Comparison of ENCODE assay signal across 19 mouse cellular contexts in the genomic region with DNA sequence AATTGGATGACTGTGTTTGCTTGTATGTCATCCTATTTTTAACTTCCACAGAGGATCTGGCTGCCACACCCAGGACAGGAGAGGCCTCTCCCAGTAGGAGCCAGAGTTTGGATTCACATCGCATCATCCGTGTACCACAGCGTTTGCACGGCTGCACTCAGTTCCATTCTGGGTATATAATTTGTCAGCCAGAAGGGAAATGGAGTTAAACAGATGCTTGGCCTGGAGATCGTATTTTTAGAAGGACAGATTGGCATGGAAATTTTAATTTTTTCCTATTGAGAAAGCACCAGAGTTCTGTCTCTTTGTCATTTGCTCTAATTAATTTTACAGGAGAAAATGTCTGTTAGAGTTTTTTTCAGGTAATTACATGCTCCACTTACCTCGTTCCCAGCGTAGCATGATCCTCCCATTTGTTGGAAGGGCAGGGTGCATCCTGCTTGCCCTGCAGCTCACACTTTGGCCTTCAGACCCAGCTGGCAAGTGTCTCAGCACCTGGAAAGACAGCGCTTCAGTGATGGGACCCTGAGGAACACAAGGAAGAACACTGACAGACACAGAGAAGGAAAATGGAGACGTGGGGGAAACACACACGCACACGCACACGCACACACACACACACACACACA. TPM values are rescaled to one million over a fixed set of nuclear protein-coding genes. Genes with fewer than 3 reads are reported as not detected.
DNase-seq lines count a peak whose midpoint lies in the region; ATAC-seq and TF ChIP-seq lines count a peak whose summit lies in the region.
"Had no signal": no experiment of that assay in that cellular context is flagged by ENCODE, and none has a peak within 500 bp of the region (broad histone marks: within the 10 kb centered on the region; RNA-seq: fewer than 3 reads in every experiment).

No protein-coding gene starts in this region.

- no peak overlapping the region for H3K9ac ChIP-seq in forebrain, embryonic 13.5 days
- H3K9ac ChIP-seq in forebrain, embryonic 11.5 days (ENCODE audit: low read length) = no peak overlapping the region
- no peak overlapping the region for H3K9ac ChIP-seq in heart, embryonic 16.5 days (ENCODE audit: low read length)
- H3K9ac ChIP-seq in kidney, embryonic 16.5 days (replicated peaks; ENCODE audit: low read length) = no peak overlapping the region
- H3K9ac ChIP-seq in forebrain, embryonic 16.5 days (replicated peaks; ENCODE audit: low read depth, low read length) = no peak overlapping the region
- no peak overlapping the region for H3K9ac ChIP-seq in stomach, postnatal 0 days (ENCODE audit: low read length)
- H3K9ac ChIP-seq: liver, embryonic 14.5 days; midbrain, embryonic 13.5 days had no signal

- DNase-seq in forebrain, embryonic 11.5 days (ENCODE audit: low spot score) = no peak
- no peak for DNase-seq in heart, postnatal 36 days
- peak; percentile 44 to 62 for DNase-seq in kidney, postnatal 36 days
- no peak for DNase-seq in stomach, postnatal 0 days (ENCODE audit: low spot score)
- DNase-seq: adrenal gland, adult 8-10 months; gastrocnemius, adult 2 months; kidney, postnatal 10 days; layer of hippocampus, postnatal 36 days; thymus, postnatal 4 days had no signal

- no peak overlapping the region for H3K4me2 ChIP-seq in forebrain, embryonic 13.5 days
- H3K4me2 ChIP-seq in forebrain, embryonic 11.5 days (ENCODE audit: low read depth, low read length, severe bottlenecking) = no peak overlapping the region
- no peak overlapping the region for H3K4me2 ChIP-seq in heart, embryonic 16.5 days (ENCODE audit: low read depth, low read length)
- H3K4me2 ChIP-seq in kidney, embryonic 16.5 days (replicated peaks; ENCODE audit: low read depth, low read length) = no peak overlapping the region
- no peak overlapping the region for H3K4me2 ChIP-seq in forebrain, embryonic 16.5 days (ENCODE audit: low read length)
- no peak overlapping the region for H3K4me2 ChIP-seq in stomach, postnatal 0 days (replicated peaks; ENCODE audit: low read depth)
- H3K4me2 ChIP-seq: midbrain, embryonic 13.5 days had no signal

- TF ChIP-seq EP300 in stomach, postnatal 0 days (optimal IDR thresholded peaks at IDR 0.05) = no peak

- H3K27me3 ChIP-seq in forebrain, embryonic 13.5 days = no peaks in the 10 kb centered on the region
- no peaks in the 10 kb centered on the region for H3K27me3 ChIP-seq in forebrain, embryonic 11.5 days (ENCODE audit: control insufficient read depth, insufficient read depth, low read length)
- H3K27me3 ChIP-seq in heart, embryonic 16.5 days (ENCODE audit: control insufficient read depth, insufficient read depth, low read length) = no peaks in the 10 kb centered on the region
- H3K27me3 ChIP-seq in kidney, embryonic 16.5 days (ENCODE audit: insufficient read depth, low read length) = no peaks in the 10 kb centered on the region
- H3K27me3 ChIP-seq in forebrain, embryonic 16.5 days (replicated peaks; ENCODE audit: control insufficient read depth, insufficient read depth, low read length) = no peaks in the 10 kb centered on the region
- H3K27me3 ChIP-seq in stomach, postnatal 0 days (ENCODE audit: control insufficient read depth, insufficient read depth, low read length) = no peaks in the 10 kb centered on the region
- H3K27me3 ChIP-seq: midbrain, embryonic 13.5 days had no signal

- no peak for TF ChIP-seq CTCF in stomach, postnatal 0 days (IDR thresholded peaks at IDR 0.05; ENCODE audit: low read depth)

- intact Hi-C loops in heart, postnatal 36 days (cut with DNase I) = no loop called here

- H3K4me1 ChIP-seq in forebrain, embryonic 13.5 days = peaks cover 17% of the 10 kb centered on the region
- H3K4me1 ChIP-seq in forebrain, embryonic 11.5 days (replicated peaks; ENCODE audit: control insufficient read depth, insufficient read depth, low read length) = no peaks in the 10 kb centered on the region
- H3K4me1 ChIP-seq in heart, embryonic 16.5 days (ENCODE audit: control insufficient read depth, insufficient read depth, low read length) = peaks cover 45% of the 10 kb centered on the region
- peaks cover 22% of the 10 kb centered on the region; the same call in 1 of the 2 replicates for H3K4me1 ChIP-seq in kidney, embryonic 16.5 days (ENCODE audit: insufficient read depth, low read length)
- H3K4me1 ChIP-seq in forebrain, embryonic 16.5 days (replicated peaks; ENCODE audit: control insufficient read depth, insufficient read depth, low read length) = peaks cover 17% of the 10 kb centered on the region
- H3K4me1 ChIP-seq in stomach, postnatal 0 days (replicated peaks; ENCODE audit: control insufficient read depth, insufficient read depth) = peaks cover 5% of the 10 kb centered on the region; the same call in 1 of the 2 replicates
- H3K4me1 ChIP-seq: midbrain, embryonic 13.5 days had no signal

- H3K36me3 ChIP-seq in forebrain, embryonic 13.5 days (ENCODE audit: poor library complexity, severe bottlenecking) = peaks cover 38% of the 10 kb centered on the region
- H3K36me3 ChIP-seq in forebrain, embryonic 11.5 days (ENCODE audit: control insufficient read depth, insufficient read depth, low read length) = no peaks in the 10 kb centered on the region; the same call in 1 of the 2 replicates
- peaks cover 3% of the 10 kb centered on the region; the same call in 1 of the 2 replicates for H3K36me3 ChIP-seq in heart, embryonic 16.5 days (ENCODE audit: control insufficient read depth, insufficient read depth)
- H3K36me3 ChIP-seq in kidney, embryonic 16.5 days (ENCODE audit: insufficient read depth, low read length) = 0 out of 2 replicates have a peak, but pooled peaks cover 11% of the 10 kb centered on the region
- H3K36me3 ChIP-seq in forebrain, embryonic 16.5 days (ENCODE audit: control insufficient read depth, insufficient read depth) = no peaks in the 10 kb centered on the region
- no peaks in the 10 kb centered on the region for H3K36me3 ChIP-seq in stomach, postnatal 0 days (ENCODE audit: control insufficient read depth, insufficient read depth, low read length)

- peak overlapping the region; percentile 72 for H3K27ac ChIP-seq in forebrain, embryonic 13.5 days
- H3K27ac ChIP-seq in forebrain, embryonic 11.5 days (ENCODE audit: low read depth, low read length) = no peak overlapping the region
- H3K27ac ChIP-seq in heart, embryonic 16.5 days (ENCODE audit: low read length) = peak overlapping the region; percentile 38
- H3K27ac ChIP-seq in kidney, embryonic 16.5 days (ENCODE audit: low read length) = no peak overlapping the region
- peak overlapping the region; percentile 86 for H3K27ac ChIP-seq in forebrain, embryonic 16.5 days (ENCODE audit: low read length)
- H3K27ac ChIP-seq in stomach, postnatal 0 days (replicated peaks) = no peak overlapping the region
- H3K27ac ChIP-seq: liver, embryonic 14.5 days; midbrain, embryonic 13.5 days had no signal

- H3K9me3 ChIP-seq in forebrain, embryonic 13.5 days (replicated peaks) = no peaks in the 10 kb centered on the region
- no peaks in the 10 kb centered on the region for H3K9me3 ChIP-seq in forebrain, embryonic 11.5 days (ENCODE audit: control insufficient read depth, low read length)
- no peaks in the 10 kb centered on the region for H3K9me3 ChIP-seq in heart, embryonic 16.5 days (replicated peaks; ENCODE audit: control insufficient read depth, low read length)
- no peaks in the 10 kb centered on the region for H3K9me3 ChIP-seq in kidney, embryonic 16.5 days (ENCODE audit: low read length)
- no peaks in the 10 kb centered on the region for H3K9me3 ChIP-seq in forebrain, embryonic 16.5 days (ENCODE audit: control insufficient read depth, low read length)
- H3K9me3 ChIP-seq in stomach, postnatal 0 days (ENCODE audit: control insufficient read depth, low read length) = no peaks in the 10 kb centered on the region
- H3K9me3 ChIP-seq: midbrain, embryonic 13.5 days had no signal

- 75% methylated on average over 10 of the region's 12 CpGs for WGBS in forebrain, embryonic 13.5 days
- 85% methylated on average over 12 of the region's 12 CpGs for WGBS in forebrain, embryonic 11.5 days
- 71% methylated on average over 12 of the region's 12 CpGs for WGBS in heart, embryonic 16.5 days
- 57% methylated on average over 12 of the region's 12 CpGs for WGBS in kidney, embryonic 16.5 days
- 54% methylated on average over 12 of the region's 12 CpGs for WGBS in forebrain, embryonic 16.5 days
- WGBS in stomach, postnatal 0 days = 80% methylated on average over 12 of the region's 12 CpGs

- peak; percentile 44; the same call in 1 of the 2 replicates for ATAC-seq in forebrain, embryonic 13.5 days
- no peak for ATAC-seq in forebrain, embryonic 11.5 days (replicated peaks; ENCODE audit: low FRiP score)
- ATAC-seq in heart, embryonic 16.5 days (replicated peaks; ENCODE audit: extremely low read depth, insufficient read depth, low FRiP score) = no peak
- no peak for ATAC-seq in kidney, embryonic 16.5 days (ENCODE audit: low FRiP score, low TSS enrichment)
- ATAC-seq in forebrain, embryonic 16.5 days = peak; percentile 62; the same call in 1 of the 2 replicates
- ATAC-seq in stomach, postnatal 0 days (ENCODE audit: low FRiP score, low TSS enrichment) = no peak
- ATAC-seq: midbrain, embryonic 13.5 days had no signal

- no peak overlapping the region for H3K4me3 ChIP-seq in forebrain, embryonic 13.5 days
- H3K4me3 ChIP-seq in forebrain, embryonic 11.5 days (ENCODE audit: low read depth, low read length) = no peak overlapping the region
- H3K4me3 ChIP-seq in heart, embryonic 16.5 days (ENCODE audit: low read length) = no peak overlapping the region
- no peak overlapping the region for H3K4me3 ChIP-seq in kidney, embryonic 16.5 days (ENCODE audit: low read length)
- no peak overlapping the region for H3K4me3 ChIP-seq in forebrain, embryonic 16.5 days (replicated peaks; ENCODE audit: low read length)
- H3K4me3 ChIP-seq in stomach, postnatal 0 days (ENCODE audit: low read depth, low read length) = no peak overlapping the region
- H3K4me3 ChIP-seq: erythroblast, embryonic 14.5 days; gastrocnemius, adult 2 months; midbrain, embryonic 13.5 days had no signal

RNA-seq across cellular contexts. Expression of gene Tcp10a, which starts 37.9 kb away (rescaled TPM):
- not detected in 2 replicates for polyA plus RNA-seq in forebrain, embryonic 13.5 days (2015; fragmentation: Nextera tagmentation; extraction: Ambion mirVana)
- polyA plus RNA-seq in forebrain, embryonic 11.5 days (2014; fragmentation: Nextera tagmentation; extraction: Ambion mirVana) = 0.17 TPM in 1 of 2 replicates, not detected in the other
- not detected in 2 replicates for polyA plus RNA-seq in heart, embryonic 16.5 days (2015; fragmentation: Nextera tagmentation; extraction: Ambion mirVana)
- not detected for total RNA-seq in heart, postnatal 36 days (2021)
- polyA plus RNA-seq in kidney, embryonic 16.5 days (2015; fragmentation: Nextera tagmentation; extraction: Ambion mirVana) = not detected in 2 replicates
- polyA plus RNA-seq in forebrain, embryonic 16.5 days (2015; fragmentation: Nextera tagmentation; extraction: Ambion mirVana) = not detected in 2 replicates
- polyA plus RNA-seq in stomach, postnatal 0 days (2015; fragmentation: Nextera tagmentation; extraction: Ambion mirVana) = 0.06 TPM in 1 of 2 replicates, not detected in the other
- total RNA-seq: gastrocnemius, adult 2 months; hematopoietic stem cell, adult 5-6 weeks; neutrophil, adult 5-6 weeks had no signal
- polyA plus RNA-seq: erythroblast, embryonic 14.5 days; limb, embryonic 11.5 days; liver, embryonic 14.5 days; midbrain, embryonic 13.5 days had no signal

Comparison
In these comparisons a context has a peak if more than half of its experiments do, and no peak if none do; other contexts are left out.
1. ATAC-seq: peak in forebrain, embryonic 13.5 days (single experiment) and forebrain, embryonic 16.5 days (single experiment); none in forebrain, embryonic 11.5 days (single experiment), heart, embryonic 16.5 days (single experiment), kidney, embryonic 16.5 days (single experiment) and stomach, postnatal 0 days (single experiment).
2. H3K27ac ChIP-seq: peak in forebrain, embryonic 13.5 days (single experiment), heart, embryonic 16.5 days (single experiment) and forebrain, embryonic 16.5 days (single experiment); none in forebrain, embryonic 11.5 days (single experiment), kidney, embryonic 16.5 days (single experiment) and stomach, postnatal 0 days (single experiment).
3. DNase-seq: peak in kidney, postnatal 36 days (2 of 2); none in forebrain, embryonic 11.5 days (single experiment), heart, postnatal 36 days (0 of 2) and stomach, postnatal 0 days (single experiment).